Mouse (Mus musculus) CH12F3 (cell line): ENCODE data around the gene Fam189a1.

Experiments used
- in situ Hi-C: fragments of 300-500 bp; cut with MboI; formaldehyde crosslinking; loops from 2 replicates; pipeline ENCODE4 v1.14.3; 2020; ENCODE audit warnings: low sequenced_read_pairs

The Fam189a1 gene

GRCm38 (mm10) chr7:65156514-65156911, at the start of gene Fam189a1:
Gene Fam189a1, minus strand, starts transcription at chr7:65156570.
- in situ Hi-C loops = no loop called here

GRCm38 (mm10) chr7:65206021-65206420, 49.7 kb upstream of the Fam189a1 start:
- in situ Hi-C loops = no loop called here

GRCm38 (mm10) chr7:65202719-65203118, 46.3 kb upstream of the Fam189a1 start:
- in situ Hi-C loops = no loop called here

- in situ Hi-C loops = no loop called here
These were observed 24.3 kb upstream of the Fam189a1 start for GRCm38 (mm10) chr7:65180694-65181093.

GRCm38 (mm10) chr7:65170762-65171161, 14.4 kb upstream of the Fam189a1 start:
- in situ Hi-C loops = no loop called here

- in situ Hi-C loops = no loop called here
These were observed 958 bp upstream of the Fam189a1 start for GRCm38 (mm10) chr7:65157031-65158025.

- in situ Hi-C loops = no loop called here
These were observed 499 bp downstream of the Fam189a1 start for GRCm38 (mm10) chr7:65155628-65156513.

GRCm38 (mm10) chr7:65154576-65154975, 1.8 kb downstream of the Fam189a1 start:
- in situ Hi-C loops = no loop called here

GRCm38 (mm10) chr7:65153846-65154245, 2.5 kb downstream of the Fam189a1 start:
- in situ Hi-C loops = no loop called here

GRCm38 (mm10) chr7:65151526-65151925, 4.8 kb downstream of the Fam189a1 start:
- in situ Hi-C loops = no loop called here

GRCm38 (mm10) chr7:65149040-65149439, 7.3 kb downstream of the Fam189a1 start:
- in situ Hi-C loops = loop anchor here (10.0 kb wide), 1 partner anchor 54 kb away; no protein-coding TSS in a partner anchor

GRCm38 (mm10) chr7:65144881-65145280, 11.5 kb downstream of the Fam189a1 start:
- in situ Hi-C loops = loop anchor here (10.0 kb wide), 1 partner anchor 50 kb away; no protein-coding TSS in a partner anchor

GRCm38 (mm10) chr7:65141907-65142698, 14.3 kb downstream of the Fam189a1 start:
- in situ Hi-C loops = loop anchor here (10.0 kb wide), 1 partner anchor 47 kb away; no protein-coding TSS in a partner anchor

- in situ Hi-C loops = loop anchor here (10.0 kb wide), 1 partner anchor 46 kb away; no protein-coding TSS in a partner anchor
These were observed 15.5 kb downstream of the Fam189a1 start for GRCm38 (mm10) chr7:65140832-65141231.

- in situ Hi-C loops = loop anchor here (10.0 kb wide), 1 partner anchor 45 kb away; no protein-coding TSS in a partner anchor
These were observed 16.3 kb downstream of the Fam189a1 start for GRCm38 (mm10) chr7:65140099-65140498.

- in situ Hi-C loops = no loop called here
These were observed 32.6 kb downstream of the Fam189a1 start for GRCm38 (mm10) chr7:65123766-65124165.

GRCm38 (mm10) chr7:65116903-65117302, 39.5 kb downstream of the Fam189a1 start:
- in situ Hi-C loops = no loop called here

GRCm38 (mm10) chr7:65115366-65115765, 41.0 kb downstream of the Fam189a1 start:
- in situ Hi-C loops = no loop called here

GRCm38 (mm10) chr7:65111664-65112063, 44.7 kb downstream of the Fam189a1 start:
- in situ Hi-C loops = no loop called here

- in situ Hi-C loops = no loop called here
These were observed 50.8 kb downstream of the Fam189a1 start for GRCm38 (mm10) chr7:65105566-65105965.
